Mouse (Mus musculus) layer of hippocampus, adult 9-11 months (tissue): ENCODE data around the gene Vmn2r112.
"Not testable (repeated sequence)": the region's sequence is repeated elsewhere in the genome, so short reads cannot be mapped to it uniquely, and the experiment has no call there.

ENCODE experiments used
- DNase-seq: peaks from one replicate; pipeline ENCODE4 v3.0.0; 2022

Gene Vmn2r112

GRCm38 (mm10) chr17:22600651-22601050, at the start of gene Vmn2r112:
Vmn2r112 (plus strand) TSS chr17:22600951.
- not testable (repeated sequence) for DNase-seq

- DNase-seq: not testable (repeated sequence)
These were observed 27.4 kb upstream of the Vmn2r112 start, which contains the start of gene Vmn2r111 for GRCm38 (mm10) chr17:22573382-22573781. Vmn2r111 (minus strand) TSS chr17:22573482.

DNA sequence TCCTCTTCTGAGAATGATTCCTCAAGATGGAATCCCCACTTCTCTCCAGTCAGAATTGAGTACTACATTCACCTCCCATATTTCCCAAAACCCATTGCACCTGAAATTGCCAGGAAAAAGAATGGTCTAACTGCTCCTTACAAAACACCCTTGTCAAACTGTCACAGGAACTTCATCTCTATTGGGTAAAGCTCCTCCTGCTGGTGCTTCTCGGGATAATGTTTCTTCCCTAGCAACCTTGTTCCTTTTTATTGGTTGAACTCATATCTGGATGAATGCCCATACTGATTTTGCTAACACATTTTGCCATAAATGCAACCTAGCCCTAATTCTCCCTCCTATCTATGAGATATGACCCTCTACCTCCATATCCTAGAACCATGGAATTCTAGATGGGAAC, 29.9 kb downstream of the Vmn2r112 start:
- no peak for DNase-seq
